Comparison of ENCODE assay signal across 25 mouse cellular contexts in the genomic region with DNA sequence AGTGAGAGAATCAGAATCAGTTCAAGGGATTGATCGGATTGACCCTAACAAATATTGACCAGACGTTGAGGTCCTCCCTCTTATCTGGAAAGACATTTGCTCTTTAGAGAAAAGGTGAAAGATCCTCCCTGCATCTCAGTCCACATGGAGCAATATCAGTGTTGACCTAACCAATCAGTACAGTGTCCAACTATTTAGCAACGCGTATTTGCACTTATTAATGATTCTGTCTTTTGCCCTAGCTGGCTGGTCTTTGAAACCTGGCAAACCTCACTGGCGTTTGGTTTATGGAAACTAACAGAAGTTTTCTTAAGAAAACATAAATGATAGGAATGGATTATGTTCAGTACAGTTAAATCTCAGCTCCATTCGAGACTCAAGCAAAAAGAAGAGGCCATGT. TPM values are rescaled to one million over a fixed set of nuclear protein-coding genes. Genes with fewer than 3 reads are reported as not detected.
DNase-seq lines count a peak whose midpoint lies in the region; ATAC-seq and TF ChIP-seq lines count a peak whose summit lies in the region.
"Had no signal": no experiment of that assay in that cellular context is flagged by ENCODE, and none has a peak within 500 bp of the region (broad histone marks: within the 10 kb centered on the region; RNA-seq: fewer than 3 reads in every experiment).

No protein-coding gene starts in this region.

- no peak overlapping the region for H3K4me3 ChIP-seq in liver, embryonic 14.5 days (ENCODE audit: insufficient read depth in 1 of 2, low read depth in 2 of 2, low read length in 2 of 2)
- H3K4me3 ChIP-seq in lung, adult 2 months (replicated peaks; ENCODE audit: extremely low read depth, low read depth, low read length), result no peak overlapping the region
- H3K4me3 ChIP-seq in hindbrain, embryonic 13.5 days, result no peak overlapping the region
- H3K4me3 ChIP-seq: embryonic facial prominence, embryonic 12.5 days; forebrain, embryonic 15.5 days; heart, embryonic 10.5 days had no signal

- DNase-seq in adrenal gland, postnatal 10 days, result peak; percentile 42
- DNase-seq in adrenal gland, adult 18-20 months (ENCODE audit: low spot score in 2 of 2), result no peak
- DNase-seq in kidney, adult 9 months, result peak; percentile 71
- DNase-seq in kidney, postnatal 14 days, result no peak
- DNase-seq in adipocyte (ENCODE audit: low spot score), result peak; percentile 40
- peak in 1 of 3 experiments; percentile 15 for DNase-seq in liver, embryonic 14.5 days (ENCODE audit: low read depth in 3 of 3, low spot score in 3 of 3)
- no peak for DNase-seq in lung, adult 2 months
- DNase-seq: cerebellum, adult 11 months; cerebellum, adult 8-10 months; cerebellum, postnatal 25 days; gastrocnemius, postnatal 36 days; heart, adult 18-20 months; heart, postnatal 14 days had no signal

- TF ChIP-seq EP300 in liver, embryonic 14.5 days (IDR thresholded peaks at IDR 0.05; ENCODE audit: low read depth), result no peak

- WGBS in liver, embryonic 14.5 days (ENCODE audit: insufficient replicate concordance), result 55% methylated on average over 6 of the region's 6 CpGs
- WGBS in lung, adult 2 months, result 71% methylated on average over 6 of the region's 6 CpGs
- 90% methylated on average over 6 of the region's 6 CpGs for WGBS in hindbrain, embryonic 13.5 days

- no peak overlapping the region for H3K27ac ChIP-seq in liver, embryonic 14.5 days
- no peak overlapping the region for H3K27ac ChIP-seq in hindbrain, embryonic 13.5 days
- H3K27ac ChIP-seq: embryonic facial prominence, embryonic 12.5 days; forebrain, embryonic 15.5 days; heart, embryonic 10.5 days; hindbrain, embryonic 14.5 days had no signal

- no peaks in the 10 kb centered on the region; a peak in 1 of 4 replicates for H3K4me1 ChIP-seq in liver, embryonic 14.5 days (replicated peaks; ENCODE audit: control insufficient read depth in 2 of 2, insufficient read depth in 2 of 2, low read length in 1 of 2)
- no peaks in the 10 kb centered on the region for H3K4me1 ChIP-seq in lung, adult 2 months (ENCODE audit: control insufficient read depth, insufficient read depth, low read length)
- no peaks in the 10 kb centered on the region for H3K4me1 ChIP-seq in hindbrain, embryonic 13.5 days (replicated peaks)
- H3K4me1 ChIP-seq: embryonic facial prominence, embryonic 12.5 days; forebrain, embryonic 15.5 days; heart, embryonic 10.5 days had no signal

- H3K36me3 ChIP-seq in liver, embryonic 14.5 days (replicated peaks; ENCODE audit: control insufficient read depth, insufficient read depth, low read depth), result no peaks in the 10 kb centered on the region
- no peaks in the 10 kb centered on the region for H3K36me3 ChIP-seq in hindbrain, embryonic 13.5 days
- H3K36me3 ChIP-seq: embryonic facial prominence, embryonic 12.5 days; forebrain, embryonic 15.5 days; heart, embryonic 10.5 days had no signal

- TF ChIP-seq CTCF in liver, embryonic 14.5 days (IDR thresholded peaks at IDR 0.05; ENCODE audit: low read depth), result no peak
- no peak for TF ChIP-seq CTCF in lung, adult 2 months (IDR thresholded peaks at IDR 0.05; ENCODE audit: insufficient read depth, low read length)

- no peak overlapping the region; the same call in 1 of the 2 replicates for H3K4me2 ChIP-seq in liver, embryonic 14.5 days (ENCODE audit: low read depth)
- no peak overlapping the region for H3K4me2 ChIP-seq in hindbrain, embryonic 13.5 days
- H3K4me2 ChIP-seq: embryonic facial prominence, embryonic 12.5 days; forebrain, embryonic 15.5 days; hindbrain, embryonic 14.5 days had no signal

- no peak for TF ChIP-seq POLR2A in lung, adult 2 months (IDR thresholded peaks at IDR 0.05; ENCODE audit: borderline replicate concordance, extremely low read depth, low read depth, low read length)

- peak; percentile 61 for ATAC-seq in liver, embryonic 14.5 days (ENCODE audit: insufficient read depth)
- ATAC-seq in hindbrain, embryonic 13.5 days (ENCODE audit: low FRiP score), result no peak
- ATAC-seq: forebrain, embryonic 15.5 days had no signal

- no peak overlapping the region for H3K9ac ChIP-seq in liver, embryonic 14.5 days (replicated peaks)
- H3K9ac ChIP-seq in hindbrain, embryonic 13.5 days, result no peak overlapping the region
- H3K9ac ChIP-seq: embryonic facial prominence, embryonic 12.5 days; forebrain, embryonic 15.5 days; hindbrain, embryonic 14.5 days had no signal

- no peaks in the 10 kb centered on the region for H3K9me3 ChIP-seq in liver, embryonic 14.5 days (ENCODE audit: control insufficient read depth, low read length)
- no peaks in the 10 kb centered on the region for H3K9me3 ChIP-seq in hindbrain, embryonic 13.5 days
- H3K9me3 ChIP-seq: embryonic facial prominence, embryonic 12.5 days; forebrain, embryonic 15.5 days; heart, embryonic 10.5 days had no signal

- H3K27me3 ChIP-seq in liver, embryonic 14.5 days (ENCODE audit: control insufficient read depth, insufficient read depth, low read length), result no peaks in the 10 kb centered on the region
- no peaks in the 10 kb centered on the region for H3K27me3 ChIP-seq in hindbrain, embryonic 13.5 days
- H3K27me3 ChIP-seq: embryonic facial prominence, embryonic 12.5 days; forebrain, embryonic 15.5 days had no signal

RNA-seq across cellular contexts. Expression of gene Ces1e, which starts 4.6 kb away (rescaled TPM):
- 1 to 10 TPM; 2.0 to 4.0 TPM for total RNA-seq in adrenal gland, postnatal 10 days (2021)
- total RNA-seq in adrenal gland, adult 18-20 months (2021), result under 1 TPM in 1 of 2 experiments, not detected in 1; 0.27 TPM
- polyA plus RNA-seq in liver, embryonic 14.5 days (2012; rRNA removed), result 1.7 and 1.9 TPM in 2 replicates
- 1.4 TPM in 2 replicates for polyA plus RNA-seq in liver, embryonic 14.5 days (2014; fragmentation: Nextera tagmentation; extraction: Ambion mirVana)
- polyA plus RNA-seq in lung, adult 2 months (2012; rRNA removed), result 4.3 and 8.1 TPM in 2 replicates
- not detected in 2 replicates for polyA plus RNA-seq in hindbrain, embryonic 13.5 days (2015; fragmentation: Nextera tagmentation; extraction: Ambion mirVana)
- total RNA-seq: adrenal gland, adult 8-10 months; hematopoietic stem cell, adult 5-6 weeks; MEL had no signal
- polyA plus RNA-seq: C2C12; cortical plate, adult 2 months; embryonic facial prominence, embryonic 12.5 days; forebrain, embryonic 11.5 days; forebrain, embryonic 15.5 days; heart, embryonic 10.5 days; hindbrain, embryonic 14.5 days had no signal

RNA-seq across cellular contexts. Expression of gene Ces1d, which starts 36.4 kb away (rescaled TPM):
- 100 to 1,000 TPM; 450 to 494 TPM for total RNA-seq in adrenal gland, postnatal 10 days (2021)
- 100 to 1,000 TPM; 268 to 434 TPM for total RNA-seq in adrenal gland, adult 18-20 months (2021)
- 8.9 and 18.9 TPM in 2 replicates for polyA plus RNA-seq in liver, embryonic 14.5 days (2012; rRNA removed)
- polyA plus RNA-seq in liver, embryonic 14.5 days (2014; fragmentation: Nextera tagmentation; extraction: Ambion mirVana), result 10.0 and 12.8 TPM in 2 replicates
- 654 and 895 TPM in 2 replicates for polyA plus RNA-seq in lung, adult 2 months (2012; rRNA removed)
- 0.21 and 0.26 TPM in 2 replicates for polyA plus RNA-seq in hindbrain, embryonic 13.5 days (2015; fragmentation: Nextera tagmentation; extraction: Ambion mirVana)
- total RNA-seq: hematopoietic stem cell, adult 5-6 weeks; MEL had no signal
- polyA plus RNA-seq: C2C12; forebrain, embryonic 15.5 days; hindbrain, embryonic 14.5 days had no signal

RNA-seq across cellular contexts. Expression of gene Ces1f, which starts 45.5 kb away (rescaled TPM):
- total RNA-seq in adrenal gland, postnatal 10 days (2021), result 10 to 100 TPM; 13.8 to 19.0 TPM
- 10 to 100 TPM; 17.3 to 29.2 TPM for total RNA-seq in adrenal gland, adult 18-20 months (2021)
- polyA plus RNA-seq in liver, embryonic 14.5 days (2012; rRNA removed), result 0.11 and 0.18 TPM in 2 replicates
- 0.38 and 0.45 TPM in 2 replicates for polyA plus RNA-seq in liver, embryonic 14.5 days (2014; fragmentation: Nextera tagmentation; extraction: Ambion mirVana)
- 2.8 and 4.0 TPM in 2 replicates for polyA plus RNA-seq in lung, adult 2 months (2012; rRNA removed)
- polyA plus RNA-seq in hindbrain, embryonic 13.5 days (2015; fragmentation: Nextera tagmentation; extraction: Ambion mirVana), result not detected in 2 replicates
- total RNA-seq: hematopoietic stem cell, adult 5-6 weeks had no signal
- polyA plus RNA-seq: C2C12; cortical plate, adult 2 months; embryonic facial prominence, embryonic 12.5 days; forebrain, embryonic 11.5 days; forebrain, embryonic 15.5 days; heart, embryonic 10.5 days; heart, embryonic 14.5 days; hindbrain, embryonic 14.5 days had no signal

Comparison
In these comparisons a context has a peak if more than half of its experiments do, and no peak if none do; other contexts are left out.
1. DNase-seq: peak in adrenal gland, postnatal 10 days (single experiment), kidney, adult 9 months (single experiment) and adipocyte (single experiment); none in adrenal gland, adult 18-20 months (0 of 2), kidney, postnatal 14 days (single experiment) and lung, adult 2 months (single experiment).
2. RNA of gene Ces1d, which starts 36.4 kb away (polyA plus RNA-seq): 654 to 895 TPM in lung, adult 2 months; 8.9 to 18.9 TPM in liver, embryonic 14.5 days and 0.21 to 0.26 TPM in hindbrain, embryonic 13.5 days; every median in the first group is over 10 times any median in the second.